Mouse (Mus musculus) limb, embryonic 15.5 days (tissue): ENCODE results near the gene Mybphl. TPM values are rescaled to one million over a fixed set of nuclear protein-coding genes. Genes with fewer than 3 reads are reported as not detected.

Experiments
- ATAC-seq: fragments of 200-750 bp; cut with Nextera tagmentation; 2 replicates; pipeline ENCODE4 v1.8.0; 2017; ENCODE audit warnings: low read depth, moderate TSS enrichment; ENCODE audit not compliant: insufficient number of reproducible peaks, low FRiP score, low TSS enrichment
- H3K27ac ChIP-seq: fragments of 300-500 bp; sonication (generic); 2 replicates; pipeline ENCODE4 v1.5.1; 2015; ENCODE audit warnings: moderate library complexity, mild to moderate bottlenecking, inconsistent platforms
- H3K27me3 ChIP-seq: fragments of 300-500 bp; sonication (generic); 2 replicates; pipeline ENCODE4 v1.6.1; 2015; ENCODE audit warnings: inconsistent platforms
- H3K36me3 ChIP-seq: fragments of 300-500 bp; sonication (generic); 2 replicates; pipeline ENCODE4 v1.6.1; 2015; ENCODE audit warnings: inconsistent platforms
- H3K4me1 ChIP-seq: fragments of 300-500 bp; sonication (generic); 2 replicates; pipeline ENCODE4 v1.6.1; 2015; ENCODE audit warnings: inconsistent platforms
- H3K4me2 ChIP-seq: fragments of 300-500 bp; sonication (generic); 2 replicates; pipeline ENCODE4 v1.6.1; 2015; ENCODE audit warnings: mild to moderate bottlenecking, inconsistent platforms
- H3K4me3 ChIP-seq: fragments of 300-500 bp; sonication (generic); 2 replicates; pipeline ENCODE4 v1.5.1; 2015; ENCODE audit warnings: mild to moderate bottlenecking, inconsistent platforms
- H3K9ac ChIP-seq: fragments of 300-500 bp; sonication (generic); 2 replicates; pipeline ENCODE4 v1.6.1; 2015; ENCODE audit warnings: inconsistent platforms
- H3K9me3 ChIP-seq: fragments of 300-500 bp; sonication (generic); 2 replicates; pipeline ENCODE4 v1.6.1; 2016; ENCODE audit warnings: inconsistent platforms
- WGBS: fragments of 180-500 bp; shearing (Covaris S2); methylation state at CpG from one replicate; pipeline ENCODE4 v1.1.7; 2015; 5-methylcytosine and 5-hydroxymethylcytosine counted together
- polyA plus RNA-seq: library from polyadenylated mRNA; unstranded; fragments of >200 nt; fragmentation: Nextera tagmentation; extraction: Ambion mirVana; gene quantifications from 2 replicates; pipeline ENCODE4 v1.2.1, GENCODE M21; 2015

The Mybphl gene
- not detected in 2 replicates for polyA plus RNA-seq

DNA sequence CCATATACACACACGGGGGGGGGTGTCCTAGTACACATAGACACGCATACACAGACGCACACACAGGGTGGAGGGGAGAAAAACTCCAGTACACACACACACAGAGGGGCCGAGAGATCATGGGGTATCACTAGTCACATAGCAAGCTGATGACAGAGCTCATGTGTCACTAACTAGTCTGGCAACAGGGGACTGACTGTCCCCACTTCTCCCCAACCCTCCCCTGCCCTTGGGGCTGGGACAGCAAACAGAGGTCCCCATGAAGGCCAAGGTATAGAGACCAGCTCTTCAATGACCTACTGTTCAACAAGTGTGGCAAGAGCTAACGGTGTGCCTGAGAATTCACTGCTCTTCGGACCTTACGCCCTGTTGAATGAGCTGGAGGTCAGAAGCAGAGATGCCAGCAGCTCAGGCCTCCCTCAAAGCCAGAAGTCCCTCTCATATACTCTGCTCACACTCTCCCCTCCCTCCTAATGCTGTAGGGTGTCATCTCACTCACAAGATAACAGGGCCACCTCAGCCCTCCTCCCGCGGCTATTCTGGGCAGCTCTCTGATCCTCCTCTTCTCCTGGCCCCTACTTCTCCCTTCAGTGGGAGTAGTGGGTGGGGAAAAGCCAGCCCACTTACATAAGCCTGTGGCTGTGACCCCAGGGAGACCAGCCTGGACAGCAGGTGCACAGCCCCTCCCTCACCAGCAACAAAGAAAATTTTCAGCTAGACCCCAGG lies at the start of gene Mybphl:
Mybphl (plus strand) TSS at position 642 of the 726 bp plus-strand sequence.
- H3K9ac ChIP-seq = no peak within 1 kb of the TSS
- 67% methylated on average over 9 of the region's 9 CpGs for WGBS

DNA sequence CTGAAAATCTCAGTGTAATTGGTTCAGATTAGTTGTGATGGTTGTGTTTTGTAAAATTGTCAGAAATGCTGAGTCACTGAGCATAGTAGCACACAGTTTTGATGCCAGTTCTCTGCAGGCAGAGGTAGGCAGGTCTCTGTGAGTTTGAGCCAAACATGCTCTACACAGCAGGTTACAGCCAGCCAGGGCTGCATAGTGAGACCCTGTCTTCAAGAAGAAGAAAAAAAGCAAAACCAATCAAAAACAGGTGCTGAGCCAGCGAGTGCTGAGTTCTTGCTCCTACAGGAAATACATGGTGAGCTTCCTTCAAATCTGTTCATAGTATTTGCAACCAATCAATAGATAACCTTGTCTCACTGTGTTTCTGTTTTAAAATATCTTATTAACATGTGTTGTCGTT lies 46.2 kb upstream of the Mybphl start:
- ATAC-seq = no peak
- no peak overlapping the region for H3K9ac ChIP-seq
- no peaks in the 10 kb centered on the region for H3K27me3 ChIP-seq
- WGBS = 44% methylated on average over 2 of the region's 2 CpGs
- no peaks in the 10 kb centered on the region for H3K9me3 ChIP-seq
- no peaks in the 10 kb centered on the region for H3K36me3 ChIP-seq
- H3K4me3 ChIP-seq = no peak overlapping the region
- H3K4me2 ChIP-seq = no peak overlapping the region
- no peak overlapping the region for H3K27ac ChIP-seq
- 0 out of 2 replicates have a peak, but pooled peaks cover 2% of the 10 kb centered on the region for H3K4me1 ChIP-seq

More for the DNA sequence above, at the start of gene Mybphl:
- no peak within 1 kb of the TSS for H3K27ac ChIP-seq
- H3K4me3 ChIP-seq = no peak within 1 kb of the TSS
- H3K9me3 ChIP-seq = no peaks in the 10 kb centered on the region
- H3K36me3 ChIP-seq = no peaks in the 10 kb centered on the region; the same call in 1 of the 2 replicates
- no peak for ATAC-seq
- H3K27me3 ChIP-seq = no peaks in the 10 kb centered on the region
- H3K4me1 ChIP-seq = peaks cover 15% of the 10 kb centered on the region
- no peak within 1 kb of the TSS for H3K4me2 ChIP-seq

DNA sequence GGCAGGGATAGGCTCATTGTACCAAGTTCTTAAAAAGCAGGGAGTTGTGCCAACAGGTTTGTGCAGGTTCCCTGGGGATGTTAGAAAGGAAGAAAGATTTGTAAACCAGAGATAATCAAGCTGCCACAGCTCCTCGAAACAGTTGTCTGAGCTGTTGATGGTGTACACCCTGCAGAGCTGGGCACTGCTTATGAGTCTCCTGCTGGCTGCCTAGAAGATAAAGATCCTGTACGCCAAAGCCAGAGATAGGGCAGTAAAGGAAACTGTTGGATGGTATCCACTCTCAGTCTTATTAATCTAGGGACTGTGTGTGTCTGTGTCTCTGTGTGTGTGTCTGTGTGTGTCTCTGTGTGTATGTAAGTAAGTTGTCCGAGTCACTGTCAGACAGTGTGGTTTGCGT lies 43.0 kb upstream of the Mybphl start:
- Histone ChIP-seq H3K36me3 (no peaks in the 10 kb centered on the region), H3K4me1 (0 out of 2 replicates have a peak, but pooled peaks cover 2% of the 10 kb centered on the region), H3K4me2 (no peak overlapping the region), H3K27me3 (no peaks in the 10 kb centered on the region), H3K9ac (no peak overlapping the region), H3K9me3 (no peaks in the 10 kb centered on the region), H3K27ac (no peak overlapping the region), H3K4me3 (no peak overlapping the region)
- ATAC-seq = no peak
- 73% methylated on average over 4 of the region's 4 CpGs for WGBS

DNA sequence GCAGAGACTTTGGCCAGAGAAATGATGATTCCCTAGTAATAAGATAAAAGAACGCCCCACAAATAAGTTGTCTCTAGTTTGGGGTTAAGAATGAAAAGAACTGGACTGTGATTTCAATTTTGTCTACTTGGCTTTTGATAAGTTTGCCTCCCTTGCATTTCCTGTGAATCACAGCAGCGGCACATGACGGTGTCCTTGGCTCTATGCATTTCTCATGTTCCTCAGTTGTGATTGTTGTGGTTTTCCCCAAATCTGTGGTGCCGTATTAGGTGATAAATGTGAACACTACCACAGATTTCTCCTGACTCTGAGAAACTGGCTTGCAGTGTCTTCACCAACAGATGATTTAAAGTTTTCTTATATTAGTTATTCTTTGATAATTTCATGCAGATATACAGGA lies 42.6 kb upstream of the Mybphl start:
- WGBS = 86% methylated on average over 4 of the region's 4 CpGs
- Histone ChIP-seq H3K27ac (no peak overlapping the region), H3K4me3 (no peak overlapping the region), H3K27me3 (no peaks in the 10 kb centered on the region), H3K36me3 (no peaks in the 10 kb centered on the region), H3K9me3 (no peaks in the 10 kb centered on the region), H3K9ac (no peak overlapping the region), H3K4me1 (0 out of 2 replicates have a peak, but pooled peaks cover 2% of the 10 kb centered on the region), H3K4me2 (no peak overlapping the region)
- ATAC-seq = no peak

DNA sequence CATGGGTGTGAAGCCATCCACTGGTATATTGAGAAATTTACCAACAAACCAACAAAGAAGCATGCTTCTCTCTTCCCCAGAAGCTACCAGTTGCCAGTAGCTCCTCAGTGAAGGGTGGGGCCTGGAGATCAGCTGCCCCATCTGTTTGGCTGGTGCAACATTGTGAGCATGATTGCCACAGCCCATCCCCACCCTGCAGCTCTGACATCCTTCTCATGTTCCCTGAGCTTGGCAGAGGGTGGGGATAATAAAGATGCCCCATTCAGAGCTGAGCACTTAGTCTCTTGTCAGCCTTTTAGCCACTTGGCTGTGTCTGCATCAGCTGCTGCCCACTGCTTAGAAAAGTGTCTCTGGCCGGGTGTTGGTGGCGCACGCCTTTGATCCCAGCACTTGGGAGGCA lies 41.7 kb upstream of the Mybphl start:
- Histone ChIP-seq H3K36me3 (no peaks in the 10 kb centered on the region), H3K9me3 (no peaks in the 10 kb centered on the region), H3K4me1 (peaks cover 3% of the 10 kb centered on the region; the same call in 1 of the 2 replicates), H3K9ac (no peak overlapping the region), H3K4me3 (no peak overlapping the region), H3K27ac (no peak overlapping the region), H3K27me3 (no peaks in the 10 kb centered on the region), H3K4me2 (no peak overlapping the region)
- 86% methylated on average over 3 of the region's 3 CpGs for WGBS
- ATAC-seq = no peak

DNA sequence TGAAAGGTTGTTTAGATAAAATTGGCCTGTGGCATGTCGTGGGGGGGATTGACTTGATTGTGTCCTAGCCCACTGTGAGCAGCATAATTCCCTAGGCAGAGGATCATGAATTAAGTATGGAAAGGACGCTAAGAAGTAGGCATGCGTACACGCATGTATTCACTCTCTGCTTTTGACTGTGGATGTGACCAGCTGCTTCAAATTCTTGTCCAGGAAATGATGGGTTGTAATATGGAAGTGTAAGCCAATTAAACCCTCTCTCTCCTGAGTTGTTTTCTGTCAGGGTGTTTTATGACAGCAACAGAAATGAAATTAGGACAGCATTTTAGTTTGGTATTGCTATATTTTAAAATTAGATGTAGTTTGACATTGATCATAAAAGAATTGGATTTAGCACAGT lies 39.9 kb upstream of the Mybphl start:
- no peak overlapping the region for H3K9ac ChIP-seq
- H3K36me3 ChIP-seq = no peaks in the 10 kb centered on the region
- H3K27me3 ChIP-seq = no peaks in the 10 kb centered on the region
- no peak overlapping the region for H3K27ac ChIP-seq
- no peak for ATAC-seq
- H3K4me2 ChIP-seq = no peak overlapping the region
- H3K9me3 ChIP-seq = no peaks in the 10 kb centered on the region
- 77% methylated on average over 4 of the region's 4 CpGs for whole genome bisulfite sequencing
- H3K4me3 ChIP-seq = no peak overlapping the region
- H3K4me1 ChIP-seq = peaks cover 9% of the 10 kb centered on the region; the same call in 1 of the 2 replicates

DNA sequence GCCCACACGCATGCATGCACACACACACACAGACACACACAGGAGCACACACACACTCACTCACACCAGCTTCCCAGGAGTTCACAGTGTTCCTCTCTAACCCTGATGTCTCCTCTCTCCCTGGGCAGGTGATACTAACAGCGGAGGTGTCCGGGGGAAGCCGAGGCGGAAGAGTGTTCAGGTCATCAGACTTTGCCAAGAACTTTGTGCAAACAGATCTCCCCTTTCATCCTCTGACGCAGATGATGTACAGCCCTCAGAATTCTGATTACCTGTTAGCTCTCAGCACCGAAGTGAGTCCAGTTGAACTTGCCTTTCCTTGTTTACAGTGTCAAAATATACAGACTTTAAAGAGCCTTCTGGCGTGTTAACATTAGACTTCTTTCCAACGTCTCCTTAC lies 39.2 kb upstream of the Mybphl start:
- H3K4me1 ChIP-seq = peaks cover 9% of the 10 kb centered on the region; the same call in 1 of the 2 replicates
- no peaks in the 10 kb centered on the region for H3K27me3 ChIP-seq
- 91% methylated on average over 9 of the region's 9 CpGs for WGBS
- H3K9me3 ChIP-seq = no peaks in the 10 kb centered on the region
- no peak overlapping the region for H3K4me2 ChIP-seq
- no peak overlapping the region for H3K9ac ChIP-seq
- no peak overlapping the region for H3K4me3 ChIP-seq
- H3K36me3 ChIP-seq = peaks cover 6% of the 10 kb centered on the region; the same call in 1 of the 2 replicates
- ATAC-seq = no peak
- no peak overlapping the region for H3K27ac ChIP-seq

- Histone ChIP-seq H3K9me3 (no peaks in the 10 kb centered on the region), H3K27me3 (no peaks in the 10 kb centered on the region), H3K4me3 (no peak overlapping the region), H3K9ac (no peak overlapping the region), H3K4me1 (peaks cover 9% of the 10 kb centered on the region; the same call in 1 of the 2 replicates), H3K27ac (no peak overlapping the region), H3K36me3 (peaks cover 7% of the 10 kb centered on the region; the same call in 1 of the 2 replicates), H3K4me2 (no peak overlapping the region)
- no peak for ATAC-seq
- 87% methylated on average over 8 of the region's 8 CpGs for WGBS
Observed at GRCm38 (mm10) chr3:108327275-108327674, 37.4 kb upstream of the Mybphl start.

- 60% methylated on average over 3 of the region's 3 CpGs for WGBS
- ATAC-seq = no peak
- peak overlapping the region; percentile 77 for H3K27ac ChIP-seq
- H3K4me2 ChIP-seq = no peak overlapping the region
- H3K4me1 ChIP-seq = peaks cover 9% of the 10 kb centered on the region; the same call in 1 of the 2 replicates
- peaks cover 11% of the 10 kb centered on the region for H3K36me3 ChIP-seq
- no peaks in the 10 kb centered on the region for H3K27me3 ChIP-seq
- H3K9me3 ChIP-seq = no peaks in the 10 kb centered on the region
- no peak overlapping the region for H3K9ac ChIP-seq
- no peak overlapping the region for H3K4me3 ChIP-seq
Observed at GRCm38 (mm10) chr3:108327916-108328315, 36.8 kb upstream of the Mybphl start.

DNA sequence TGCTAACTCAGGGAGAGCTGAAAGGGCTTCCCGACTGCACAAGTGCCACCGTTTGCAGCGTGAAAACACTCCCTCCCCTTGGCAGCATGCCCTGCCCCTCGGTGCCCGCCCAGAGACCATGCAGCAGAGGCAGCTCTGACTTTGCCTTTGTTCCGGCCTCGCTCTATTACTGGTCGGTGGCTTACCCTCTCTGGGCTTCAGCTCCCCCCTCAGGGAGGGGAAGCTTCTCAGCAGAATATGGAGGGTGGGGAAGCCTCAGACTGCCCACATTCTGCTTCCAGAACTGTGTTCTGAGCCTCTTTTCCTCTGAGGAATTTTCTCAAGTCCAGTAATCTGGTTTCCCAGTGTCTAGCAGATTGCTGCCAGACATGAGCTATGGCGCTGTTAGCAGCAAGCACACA lies 36.3 kb upstream of the Mybphl start:
- Histone ChIP-seq H3K4me3 (no peak overlapping the region), H3K9ac (no peak overlapping the region), H3K36me3 (peaks cover 12% of the 10 kb centered on the region), H3K27me3 (no peaks in the 10 kb centered on the region), H3K9me3 (no peaks in the 10 kb centered on the region), H3K4me2 (no peak overlapping the region), H3K27ac (peak overlapping the region; percentile 77), H3K4me1 (peaks cover 7% of the 10 kb centered on the region; the same call in 1 of the 2 replicates)
- whole genome bisulfite sequencing = 38% methylated on average over 9 of the region's 9 CpGs
- no peak for ATAC-seq

- 90% methylated on average over 6 of the region's 6 CpGs for WGBS
- no peak overlapping the region for H3K9ac ChIP-seq
- no peaks in the 10 kb centered on the region for H3K9me3 ChIP-seq
- peaks cover 26% of the 10 kb centered on the region for H3K36me3 ChIP-seq
- H3K4me1 ChIP-seq = peaks cover 7% of the 10 kb centered on the region; the same call in 1 of the 2 replicates
- H3K4me3 ChIP-seq = no peak overlapping the region
- ATAC-seq = no peak
- H3K4me2 ChIP-seq = no peak overlapping the region
- no peak overlapping the region for H3K27ac ChIP-seq
- H3K27me3 ChIP-seq = no peaks in the 10 kb centered on the region
Observed at GRCm38 (mm10) chr3:108330812-108331211, 33.9 kb upstream of the Mybphl start.

DNA sequence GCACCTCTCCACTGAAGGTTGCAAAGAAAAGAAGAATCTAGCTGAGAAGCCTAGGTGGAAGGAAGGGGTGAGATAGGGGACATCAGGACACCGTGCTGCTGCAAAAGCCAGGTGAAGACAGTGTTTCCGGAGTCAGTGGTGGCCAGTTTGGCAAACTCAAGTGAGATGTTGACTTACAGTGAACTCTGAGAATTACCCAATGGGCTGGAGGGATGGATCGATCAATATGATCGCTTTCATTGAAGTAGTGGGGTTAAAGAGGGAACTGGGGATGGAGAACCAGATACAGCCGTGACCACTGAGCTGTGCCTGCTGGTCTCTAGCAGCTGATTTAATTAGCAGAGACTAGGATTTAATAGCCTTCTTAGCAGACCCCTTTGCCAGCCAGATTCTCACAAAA lies 27.8 kb upstream of the Mybphl start:
- Histone ChIP-seq H3K4me1 (no peaks in the 10 kb centered on the region), H3K27ac (no peak overlapping the region), H3K4me2 (no peak overlapping the region), H3K4me3 (no peak overlapping the region), H3K9me3 (no peaks in the 10 kb centered on the region), H3K9ac (no peak overlapping the region), H3K36me3 (peaks cover 57% of the 10 kb centered on the region), H3K27me3 (no peaks in the 10 kb centered on the region)
- ATAC-seq = no peak
- 90% methylated on average over 5 of the region's 5 CpGs for WGBS
